Mouse (Mus musculus) liver, embryonic 11.5 days (tissue): ENCODE measurements around the gene Xrcc2. TPM values are rescaled to one million over a fixed set of nuclear protein-coding genes. Genes with fewer than 3 reads are reported as not detected.
"Not testable (repeated sequence)": the region's sequence is repeated elsewhere in the genome, so short reads cannot be mapped to it uniquely, and the experiment has no call there.

Experiments used
- ATAC-seq: fragments of 200-750 bp; cut with Nextera tagmentation; replicated peaks from 2 replicates; pipeline ENCODE4 v1.8.0; 2017; ENCODE audit warnings: moderate number of reproducible peaks, mild to moderate bottlenecking, moderate TSS enrichment, moderate library complexity; ENCODE audit not compliant: low FRiP score
- DNase-seq: peaks from one replicate; pipeline ENCODE4 v3.0.0-alpha.2; 2017; ENCODE audit warnings: low spot score
- H3K27ac ChIP-seq: fragments of 300-500 bp; sonication (generic); 2 replicates; pipeline ENCODE4 v1.5.1; 2014; ENCODE audit warnings: mild to moderate bottlenecking, low read depth, low read length, control low read depth
- H3K27me3 ChIP-seq: fragments of 300-500 bp; sonication (generic); replicated peaks from 2 replicates; pipeline ENCODE4 v1.6.1; 2014; ENCODE audit warnings: low read length, mixed read lengths; ENCODE audit not compliant: control insufficient read depth, insufficient read depth
- H3K36me3 ChIP-seq: fragments of 300-500 bp; sonication (generic); 2 replicates; pipeline ENCODE4 v1.6.1; 2014; ENCODE audit warnings: mild to moderate bottlenecking, low read length, moderate library complexity, mixed read lengths; ENCODE audit not compliant: control insufficient read depth, insufficient read depth
- H3K4me1 ChIP-seq: fragments of 300-500 bp; sonication (generic); replicated peaks from 2 replicates; pipeline ENCODE4 v1.6.1; 2014; ENCODE audit warnings: low read length, mixed read lengths; ENCODE audit not compliant: control insufficient read depth, insufficient read depth
- H3K4me2 ChIP-seq: fragments of 300-500 bp; sonication (generic); 2 replicates; pipeline ENCODE4 v1.6.1; 2014; ENCODE audit warnings: mild to moderate bottlenecking, control low read depth, moderate library complexity
- H3K4me3 ChIP-seq: fragments of 300-500 bp; sonication (generic); 2 replicates; pipeline ENCODE4 v1.5.1; 2014; ENCODE audit warnings: low read depth, low read length, control low read depth
- H3K9ac ChIP-seq: fragments of 300-500 bp; sonication (generic); 2 replicates; pipeline ENCODE4 v1.6.1; 2014; ENCODE audit warnings: low read depth, low read length, control low read depth
- H3K9me3 ChIP-seq: fragments of 300-500 bp; sonication (generic); 2 replicates; pipeline ENCODE4 v1.6.1; 2016; ENCODE audit warnings: low read length, inconsistent platforms, mixed read lengths; ENCODE audit not compliant: control insufficient read depth
- WGBS: fragments of 180-500 bp; shearing (Covaris S2); extraction: QIAGEN DNeasy Blood & Tissue Kit; methylation state at CpG from one replicate; pipeline ENCODE4 v1.1.7; 2014; 5-methylcytosine and 5-hydroxymethylcytosine counted together
- polyA plus RNA-seq: library from polyadenylated mRNA; unstranded; fragments of >200 nt; fragmentation: Nextera tagmentation; extraction: Ambion mirVana; gene quantifications from 2 replicates; pipeline ENCODE4 v1.2.1, GENCODE M21; 2014

Gene Xrcc2
- polyA plus RNA-seq, 1 experiment from 2014 or later = 12.5 TPM

DNA sequence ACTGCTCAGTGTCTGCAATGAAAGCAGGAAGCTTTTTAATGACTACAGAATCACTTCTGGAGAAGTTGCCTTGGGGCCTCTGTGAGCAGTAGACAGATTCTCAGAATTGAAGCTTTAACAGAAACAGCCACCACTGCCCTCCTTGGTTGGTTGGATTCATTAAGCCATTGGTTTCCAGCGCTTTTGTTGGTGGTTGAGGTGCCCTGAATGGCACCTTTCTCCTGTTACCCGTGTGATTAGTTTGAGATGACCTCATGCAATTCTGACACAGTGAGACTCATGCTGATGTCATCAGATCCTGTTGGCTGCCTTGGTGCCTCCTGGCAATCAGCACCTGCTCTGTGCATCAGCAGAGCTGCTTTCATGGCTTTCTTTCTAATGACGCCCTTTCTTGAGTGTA is 32.8 kb upstream of the Xrcc2 start:
- Histone ChIP-seq H3K27ac (no peak overlapping the region), H3K36me3 (no peaks in the 10 kb centered on the region), H3K4me2 (no peak overlapping the region), H3K27me3 (no peaks in the 10 kb centered on the region; the same call in 1 of the 2 replicates), H3K9ac (no peak overlapping the region), H3K4me3 (no peak overlapping the region), H3K4me1 (no peaks in the 10 kb centered on the region), H3K9me3 (no peaks in the 10 kb centered on the region)
- ATAC-seq = no peak
- 67% methylated on average over 3 of the region's 3 CpGs for WGBS
- DNase-seq = no peak

GRCm38 (mm10) chr5:25735861-25736260 is 30.2 kb upstream of the Xrcc2 start:
- no peaks in the 10 kb centered on the region for H3K4me1 ChIP-seq
- WGBS = 57% methylated on average over 2 of the region's 2 CpGs
- no peak overlapping the region for H3K4me2 ChIP-seq
- H3K27me3 ChIP-seq = no peaks in the 10 kb centered on the region; the same call in 1 of the 2 replicates
- no peaks in the 10 kb centered on the region for H3K36me3 ChIP-seq
- no peaks in the 10 kb centered on the region for H3K9me3 ChIP-seq
- no peak overlapping the region for H3K4me3 ChIP-seq
- DNase-seq (no peak), ATAC-seq (no peak)
- no peak overlapping the region for H3K9ac ChIP-seq
- no peak overlapping the region for H3K27ac ChIP-seq

- 19% methylated on average over 1 of the region's 1 CpGs for WGBS
- no peaks in the 10 kb centered on the region for H3K36me3 ChIP-seq
Observed at GRCm38 (mm10) chr5:25734318-25734717, 28.7 kb upstream of the Xrcc2 start.

DNA sequence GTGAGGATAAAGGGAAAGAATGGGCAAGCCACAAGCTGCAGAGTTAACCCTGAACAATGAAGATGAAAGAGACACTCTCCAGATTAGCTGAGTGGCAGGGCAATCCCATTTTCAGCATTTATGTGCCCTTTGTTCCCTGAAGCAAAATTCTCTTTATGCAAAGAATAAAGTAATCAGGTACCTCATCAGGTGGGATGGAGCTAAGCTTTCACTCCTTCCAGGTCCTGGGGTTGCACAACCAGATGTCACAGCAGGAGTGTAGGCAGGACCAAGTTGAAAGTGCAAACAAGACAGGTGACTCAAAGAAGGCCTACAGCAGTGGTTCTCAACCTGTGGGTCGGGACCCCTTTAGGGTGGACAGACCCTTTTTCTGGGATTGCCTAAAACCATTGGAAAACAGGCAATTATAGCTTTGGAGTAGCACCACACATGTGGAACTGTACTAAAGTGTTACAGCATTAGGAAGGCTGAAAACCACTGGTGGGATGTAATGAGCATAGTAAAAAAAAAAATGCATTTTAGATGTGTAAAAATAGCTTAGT is 18.6 kb upstream of the Xrcc2 start:
- Histone ChIP-seq H3K4me1 (no peaks in the 10 kb centered on the region), H3K27me3 (no peaks in the 10 kb centered on the region), H3K36me3 (no peaks in the 10 kb centered on the region), H3K4me3 (no peak overlapping the region), H3K9ac (no peak overlapping the region), H3K27ac (no peak overlapping the region), H3K4me2 (no peak overlapping the region), H3K9me3 (no peaks in the 10 kb centered on the region)
- WGBS = 21% methylated on average over 1 of the region's 1 CpGs
- ATAC-seq = no peak
- no peak for DNase-seq

More at GRCm38 (mm10) chr5:25734318-25734717, 28.7 kb upstream of the Xrcc2 start:
- no peaks in the 10 kb centered on the region for H3K9me3 ChIP-seq
- no peak for ATAC-seq
- H3K27ac ChIP-seq = no peak overlapping the region
- H3K4me2 ChIP-seq = no peak overlapping the region
- no peaks in the 10 kb centered on the region; the same call in 1 of the 2 replicates for H3K27me3 ChIP-seq
- H3K9ac ChIP-seq = no peak overlapping the region
- DNase-seq = no peak
- no peak overlapping the region for H3K4me3 ChIP-seq
- H3K4me1 ChIP-seq = no peaks in the 10 kb centered on the region

DNA sequence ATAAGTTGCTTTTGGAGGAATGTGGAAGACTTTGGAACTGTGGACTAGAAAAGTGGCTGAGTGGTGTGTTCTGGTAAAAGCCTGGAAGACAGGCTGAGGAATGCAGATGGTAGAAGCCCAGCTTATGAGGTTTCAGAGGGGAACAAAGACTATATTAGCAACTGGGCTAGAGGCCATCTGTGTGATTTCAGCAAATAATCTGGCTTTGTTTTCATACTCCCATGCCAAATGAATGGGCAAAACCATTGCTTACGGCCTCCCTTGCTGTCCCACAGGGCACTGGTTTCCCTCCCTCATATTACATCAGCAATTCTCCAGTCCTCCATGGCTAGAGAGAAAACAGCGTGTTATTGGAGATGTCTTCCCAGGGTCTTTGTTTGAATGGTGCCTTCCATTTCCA is 17.4 kb upstream of the Xrcc2 start:
- Histone ChIP-seq H3K9me3 (no peaks in the 10 kb centered on the region), H3K4me3 (no peak overlapping the region), H3K4me1 (no peaks in the 10 kb centered on the region), H3K36me3 (no peaks in the 10 kb centered on the region), H3K4me2 (no peak overlapping the region), H3K9ac (no peak overlapping the region), H3K27ac (no peak overlapping the region), H3K27me3 (no peaks in the 10 kb centered on the region)
- DNase-seq = no peak
- WGBS = 69% methylated on average over 2 of the region's 2 CpGs
- ATAC-seq = no peak

DNA sequence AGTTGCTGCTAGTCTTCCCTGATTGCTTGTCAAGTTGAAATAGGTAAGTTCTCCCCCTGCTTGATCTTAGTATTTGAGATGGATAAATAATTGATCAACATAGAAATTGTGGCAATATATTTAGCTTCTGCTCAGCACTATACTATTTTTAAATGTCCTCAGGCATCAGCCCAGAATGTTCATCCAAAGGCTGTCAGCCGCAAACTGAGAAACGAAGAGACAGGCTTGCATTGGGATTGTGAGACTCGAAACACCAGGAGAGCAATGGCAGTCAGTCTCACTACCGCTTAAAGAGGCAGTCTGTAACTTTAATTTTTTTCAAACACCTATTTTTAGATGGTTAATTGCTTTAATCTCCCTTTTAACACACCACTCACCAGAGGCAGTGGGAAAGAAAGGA is 13.8 kb upstream of the Xrcc2 start:
- Histone ChIP-seq H3K4me2 (no peak overlapping the region), H3K9ac (no peak overlapping the region), H3K27me3 (no peaks in the 10 kb centered on the region), H3K4me1 (no peaks in the 10 kb centered on the region), H3K27ac (no peak overlapping the region), H3K36me3 (no peaks in the 10 kb centered on the region), H3K4me3 (no peak overlapping the region), H3K9me3 (no peaks in the 10 kb centered on the region)
- 88% methylated on average over 4 of the region's 4 CpGs for WGBS
- ATAC-seq (no peak), DNase-seq (no peak)

GRCm38 (mm10) chr5:25713001-25713706 is 7.5 kb upstream of the Xrcc2 start:
- H3K36me3 ChIP-seq, DNase-seq, H3K27me3 ChIP-seq, ATAC-seq, H3K4me3 ChIP-seq, H3K4me1 ChIP-seq, H3K27ac ChIP-seq, H3K9me3 ChIP-seq, H3K9ac ChIP-seq, H3K4me2 ChIP-seq: not testable (repeated sequence)
- WGBS = 89% methylated on average over 4 of the region's 4 CpGs

DNA sequence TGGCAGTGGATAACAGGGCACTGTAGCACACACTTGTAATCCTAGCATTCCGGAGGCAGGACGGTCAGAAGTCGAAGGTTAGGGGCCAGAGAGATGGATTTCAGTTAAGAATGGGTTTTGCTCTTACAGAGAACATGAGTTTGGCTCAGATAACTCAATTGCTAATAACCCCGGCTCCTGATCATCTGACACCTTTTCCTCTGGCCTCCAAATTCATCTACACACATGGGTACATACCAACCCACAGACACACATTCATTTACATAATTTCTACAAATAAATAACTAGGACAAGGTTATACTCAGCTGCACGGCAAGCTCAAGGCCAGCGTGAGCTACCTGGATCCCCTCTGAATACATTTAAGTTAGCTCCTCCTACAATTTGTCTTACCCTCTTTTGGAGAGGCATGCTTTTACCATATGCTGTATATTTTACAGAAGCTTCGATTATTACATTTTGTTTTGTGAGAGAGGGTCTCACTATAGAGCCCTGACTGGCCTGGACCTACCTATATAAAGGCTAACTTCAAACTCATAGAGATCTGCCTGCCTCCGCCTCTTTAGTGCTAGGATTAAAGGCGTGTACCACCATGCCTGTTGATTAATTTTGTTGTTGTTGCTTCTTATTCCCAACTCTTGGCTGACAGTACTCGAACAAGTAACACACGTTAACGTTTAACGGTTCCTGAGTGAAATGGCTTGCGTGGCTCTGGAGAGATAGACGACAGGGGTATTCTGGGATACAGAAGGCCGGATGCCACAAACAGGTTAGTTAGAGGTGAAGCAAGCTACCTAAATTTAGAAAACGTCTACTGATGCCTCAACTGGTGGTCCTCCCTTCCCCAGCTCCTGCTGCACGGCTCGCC is 691 bp downstream of the Xrcc2 start:
- DNase-seq = no peak

More for the DNA sequence above, 691 bp downstream of the Xrcc2 start:
- Histone ChIP-seq H3K9me3 (no peaks in the 10 kb centered on the region), H3K9ac (peak overlapping the region; percentile 82), H3K27ac (peak overlapping the region; percentile 76), H3K4me3 (peak overlapping the region; percentile 85), H3K4me1 (peaks cover 6% of the 10 kb centered on the region; the same call in 1 of the 2 replicates), H3K36me3 (peaks cover 9% of the 10 kb centered on the region; the same call in 1 of the 2 replicates), H3K4me2 (peak overlapping the region; percentile 78), H3K27me3 (no peaks in the 10 kb centered on the region)
- peak; percentile 32 for ATAC-seq
- 20% methylated on average over 19 of the region's 19 CpGs for WGBS
